ENCODE assay signal across 13 mouse cellular contexts in genomic region chr15:89365141-89365551, GRCm38 (mm10). TPM values are rescaled to one million over a fixed set of nuclear protein-coding genes. Genes with fewer than 3 reads are reported as not detected.
"Had no signal": no experiment of that assay in that cellular context is flagged by ENCODE, and none has a peak within 500 bp of the region (broad histone marks: within the 10 kb centered on the region; RNA-seq: fewer than 3 reads in every experiment).

No protein-coding gene starts in this region.

- DNase-seq: kidney, postnatal 10 days; lung, embryonic 14.5 days; lung, postnatal 10 days; lung, postnatal 4 days; right cerebral cortex, postnatal 14 days; thymus, postnatal 4 days had no signal

- H3K4me1 ChIP-seq: limb, embryonic 10.5 days; midbrain, embryonic 10.5 days; midbrain, embryonic 15.5 days had no signal

- H3K9me3 ChIP-seq: limb, embryonic 10.5 days; liver, embryonic 15.5 days; midbrain, embryonic 10.5 days; midbrain, embryonic 15.5 days had no signal

- H3K4me3 ChIP-seq: left cerebral cortex, adult 2 months; limb, embryonic 10.5 days; liver, embryonic 15.5 days; midbrain, embryonic 10.5 days; midbrain, embryonic 15.5 days had no signal

- H3K27me3 ChIP-seq: liver, embryonic 15.5 days; midbrain, embryonic 15.5 days had no signal

- ATAC-seq: midbrain, embryonic 15.5 days had no signal

- H3K4me2 ChIP-seq: liver, embryonic 11.5 days; liver, embryonic 15.5 days; lung, embryonic 14.5 days; midbrain, embryonic 15.5 days had no signal

- H3K9ac ChIP-seq: liver, embryonic 15.5 days; lung, embryonic 14.5 days; midbrain, embryonic 15.5 days had no signal

- H3K27ac ChIP-seq: left cerebral cortex, adult 2 months; limb, embryonic 10.5 days; liver, embryonic 15.5 days; midbrain, embryonic 10.5 days; midbrain, embryonic 15.5 days had no signal

RNA-seq across cellular contexts. Expression of gene Odf3b, which starts 13.9 kb away (rescaled TPM):
- total RNA-seq: megakaryocyte, adult 5-6 weeks had no signal
